Mouse (Mus musculus) C2C12 (cell line): ENCODE measurements around the gene Msantd2. TPM values are rescaled to one million over a fixed set of nuclear protein-coding genes. Genes with fewer than 3 reads are reported as not detected.

Experiments used
- H3K27me3 ChIP-seq: one replicate; pipeline ENCODE4 v1.6.1; 2011; ENCODE audit not compliant: control insufficient read depth, insufficient read depth, insufficient read length
- H3K36me3 ChIP-seq: one replicate; pipeline ENCODE4 v1.6.1; 2011; ENCODE audit not compliant: control insufficient read depth, insufficient read depth
- H3K4me3 ChIP-seq: one replicate; pipeline ENCODE4 v1.5.1; 2011; ENCODE audit warnings: mild to moderate bottlenecking, control low read depth; ENCODE audit not compliant: poor library complexity, insufficient read depth, severe bottlenecking
- H3K79me2 ChIP-seq: one replicate; pipeline ENCODE4 v1.6.1; 2011; ENCODE audit not compliant: control insufficient read depth, insufficient read depth
- H3K79me3 ChIP-seq: one replicate; pipeline ENCODE4 v1.6.1; 2011; ENCODE audit warnings: low read depth, control low read depth
- H3ac ChIP-seq: one replicate; pipeline ENCODE3; 2011; ENCODE audit warnings: low read depth; ENCODE audit not compliant: control insufficient read depth, insufficient read length
- CEBPB ChIP-seq: IDR thresholded peaks from one replicate; pipeline ENCODE4 v1.6.1; 2011; ENCODE audit warnings: low read depth, mild to moderate bottlenecking, control low read depth, moderate library complexity
- CTCF ChIP-seq: IDR thresholded peaks from one replicate; pipeline ENCODE4 v1.5.1; 2011; ENCODE audit not compliant: control insufficient read depth, insufficient read depth, insufficient read length
- FOSL1 ChIP-seq: IDR thresholded peaks from one replicate; pipeline ENCODE4 v1.8.0; 2011; ENCODE audit warnings: mild to moderate bottlenecking, low read length; ENCODE audit not compliant: poor library complexity, insufficient read depth, severe bottlenecking
- MAX ChIP-seq: IDR thresholded peaks from one replicate; pipeline ENCODE4 v1.6.1; 2011; ENCODE audit warnings: mild to moderate bottlenecking, control low read depth
- MYOD1 ChIP-seq: IDR thresholded peaks from one replicate; pipeline ENCODE4 v1.6.1; 2011; ENCODE audit warnings: low read depth; ENCODE audit not compliant: control insufficient read depth, insufficient read length
- MYOG ChIP-seq: IDR thresholded peaks from one replicate; pipeline ENCODE4 v1.6.1; 2011; ENCODE audit not compliant: control insufficient read depth, insufficient read length; ENCODE audit errors: extremely low read depth
- USF1 ChIP-seq: IDR thresholded peaks from one replicate; pipeline ENCODE4 v1.6.1; 2011; ENCODE audit warnings: low read depth, mild to moderate bottlenecking, control low read depth, moderate library complexity
- polyA plus RNA-seq: library from polyadenylated mRNA; unstranded; fragments of >200 nt; fragmentation: generic; extraction: Trizol; gene quantifications from one replicate; pipeline ENCODE4 v1.2.1, GENCODE M21; 2012; ENCODE audit warnings: missing spikeins

Msantd2 gene
- polyA plus RNA-seq, 1 experiment = 8.4 TPM

DNA sequence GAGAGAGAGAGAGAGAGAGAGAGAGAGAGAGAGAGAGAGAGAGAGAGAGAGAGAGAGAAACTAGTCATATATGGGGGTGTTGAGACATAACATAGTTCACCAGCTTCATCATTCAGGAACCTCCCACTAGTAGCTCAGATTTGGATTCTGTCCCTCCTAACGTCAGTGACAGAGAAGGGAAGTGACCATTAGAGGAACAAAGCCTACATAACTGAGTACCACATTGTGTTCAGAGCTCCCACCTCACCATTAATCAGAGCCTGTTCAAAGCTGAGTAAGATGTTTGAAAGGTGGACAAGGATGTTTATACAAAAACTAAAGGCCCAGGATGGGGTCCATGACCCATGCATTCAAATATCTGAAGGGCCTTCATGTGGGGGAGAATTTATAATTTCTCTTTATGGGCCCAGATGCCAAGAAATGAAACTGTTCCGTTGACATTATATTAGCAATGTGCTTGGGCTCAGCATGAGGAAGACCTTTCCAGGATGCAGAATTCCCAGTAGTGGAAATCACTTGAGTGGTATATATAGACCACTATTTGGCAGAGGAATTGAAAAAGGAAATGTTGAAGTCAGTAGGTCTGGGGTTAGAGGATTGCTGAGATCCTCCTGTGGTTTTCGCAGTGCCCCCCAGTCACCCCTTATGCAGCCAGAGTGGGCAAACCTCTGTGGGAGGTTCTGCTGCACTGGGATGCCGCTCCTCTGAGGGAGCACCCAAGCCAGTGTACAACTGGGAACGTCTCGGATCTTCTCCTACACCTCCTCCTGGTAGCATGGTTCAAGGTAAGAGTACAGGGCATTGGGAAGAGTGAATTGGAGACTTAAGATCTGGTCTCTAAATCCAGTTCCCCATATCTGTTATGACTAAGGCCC, 51.8 kb downstream of the Msantd2 start:
- no peaks in the 10 kb centered on the region for H3K79me2 ChIP-seq
- H3K79me3 ChIP-seq = no peaks in the 10 kb centered on the region
- TF ChIP-seq MAX (no peak), CEBPB (no peak), MYOG (no peak), CTCF (no peak), USF1 (no peak), MYOD1 (no peak), FOSL1 (no peak)
- H3K36me3 ChIP-seq = no peaks in the 10 kb centered on the region
- H3ac ChIP-seq = no peak overlapping the region
- no peaks in the 10 kb centered on the region for H3K27me3 ChIP-seq
- H3K4me3 ChIP-seq = no peak overlapping the region

DNA sequence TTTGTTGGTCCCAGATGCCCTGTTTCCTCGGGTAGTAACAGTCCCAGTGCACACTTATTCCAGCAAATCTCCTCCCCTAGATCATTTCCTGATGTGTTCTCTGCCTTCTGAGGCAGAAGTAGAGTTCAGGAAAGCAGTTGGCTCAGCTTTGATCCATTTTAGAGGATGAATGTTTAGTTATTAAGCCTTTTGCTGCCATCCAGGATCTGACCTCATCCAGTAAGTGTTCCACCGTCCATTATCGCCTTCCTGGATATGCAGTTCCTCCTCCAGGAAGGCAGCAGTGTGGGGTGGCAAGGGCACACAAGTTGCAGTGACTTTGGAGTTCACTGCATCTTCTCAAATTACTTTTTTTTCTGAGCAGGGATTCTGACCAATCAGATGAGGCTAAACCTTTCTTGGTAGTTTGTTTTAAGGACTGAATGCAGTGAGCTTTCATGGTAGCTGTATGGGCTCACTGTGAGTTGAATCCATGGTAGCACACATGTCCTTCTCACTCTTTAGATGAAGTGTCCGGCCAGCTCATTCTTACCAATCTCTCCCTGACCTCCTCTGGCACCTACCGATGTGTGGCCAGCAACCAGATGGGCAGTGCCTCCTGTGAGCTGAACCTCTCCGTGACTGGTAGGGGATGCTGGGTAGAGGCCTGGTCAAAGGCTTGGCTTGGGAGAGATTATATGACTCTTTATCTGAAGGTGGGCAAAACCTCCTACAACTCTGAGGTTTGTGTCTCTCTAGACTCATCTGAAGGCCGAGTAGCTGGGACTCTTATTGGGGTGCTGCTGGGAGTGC, 52.9 kb downstream of the Msantd2 start:
- H3K4me3 ChIP-seq = no peak overlapping the region
- no peaks in the 10 kb centered on the region for H3K79me2 ChIP-seq
- no peak for TF ChIP-seq CTCF
- no peak for TF ChIP-seq FOSL1
- no peak for TF ChIP-seq MYOD1
- TF ChIP-seq MAX = no peak
- no peak for TF ChIP-seq MYOG
- no peak for TF ChIP-seq USF1
- TF ChIP-seq CEBPB = no peak
- H3K36me3 ChIP-seq = no peaks in the 10 kb centered on the region
- H3K27me3 ChIP-seq = no peaks in the 10 kb centered on the region
- H3K79me3 ChIP-seq = no peaks in the 10 kb centered on the region
- no peak overlapping the region for H3ac ChIP-seq

DNA sequence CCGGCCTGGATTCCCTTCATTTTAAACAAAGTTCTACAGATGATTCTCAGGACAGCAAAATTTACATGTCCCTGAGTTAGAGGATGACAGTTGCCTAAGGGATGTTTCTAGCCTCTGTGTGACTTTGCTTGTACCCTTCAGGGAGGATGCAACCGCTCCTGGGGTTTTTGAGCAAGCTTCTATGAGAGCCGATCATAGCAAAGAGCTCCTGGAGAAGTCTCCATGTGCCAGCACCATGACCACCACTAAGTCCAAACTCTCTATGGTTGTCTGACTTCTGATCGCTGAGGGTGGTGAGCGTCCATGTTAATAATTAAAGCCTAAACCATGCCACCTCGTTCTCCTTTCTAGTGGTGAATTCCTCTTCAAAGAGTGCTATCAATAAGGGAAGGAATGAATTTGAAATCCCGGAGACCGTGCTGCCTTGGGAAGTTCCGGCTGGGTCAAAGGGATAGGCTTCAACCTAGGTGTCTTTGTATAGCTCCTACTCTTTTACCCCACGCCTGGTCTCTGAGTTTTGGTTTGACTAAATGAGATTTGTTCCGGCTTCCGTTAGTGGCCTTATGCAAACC, 54.8 kb downstream of the Msantd2 start:
- no peaks in the 10 kb centered on the region for H3K36me3 ChIP-seq
- TF ChIP-seq FOSL1 = no peak
- TF ChIP-seq MAX = no peak
- TF ChIP-seq USF1 = no peak
- TF ChIP-seq CTCF = no peak
- TF ChIP-seq CEBPB = no peak
- no peak for TF ChIP-seq MYOD1
- no peak for TF ChIP-seq MYOG
- no peak overlapping the region for H3ac ChIP-seq
- H3K27me3 ChIP-seq = no peaks in the 10 kb centered on the region
- no peak overlapping the region for H3K4me3 ChIP-seq
- H3K79me3 ChIP-seq = no peaks in the 10 kb centered on the region
- no peaks in the 10 kb centered on the region for H3K79me2 ChIP-seq

DNA sequence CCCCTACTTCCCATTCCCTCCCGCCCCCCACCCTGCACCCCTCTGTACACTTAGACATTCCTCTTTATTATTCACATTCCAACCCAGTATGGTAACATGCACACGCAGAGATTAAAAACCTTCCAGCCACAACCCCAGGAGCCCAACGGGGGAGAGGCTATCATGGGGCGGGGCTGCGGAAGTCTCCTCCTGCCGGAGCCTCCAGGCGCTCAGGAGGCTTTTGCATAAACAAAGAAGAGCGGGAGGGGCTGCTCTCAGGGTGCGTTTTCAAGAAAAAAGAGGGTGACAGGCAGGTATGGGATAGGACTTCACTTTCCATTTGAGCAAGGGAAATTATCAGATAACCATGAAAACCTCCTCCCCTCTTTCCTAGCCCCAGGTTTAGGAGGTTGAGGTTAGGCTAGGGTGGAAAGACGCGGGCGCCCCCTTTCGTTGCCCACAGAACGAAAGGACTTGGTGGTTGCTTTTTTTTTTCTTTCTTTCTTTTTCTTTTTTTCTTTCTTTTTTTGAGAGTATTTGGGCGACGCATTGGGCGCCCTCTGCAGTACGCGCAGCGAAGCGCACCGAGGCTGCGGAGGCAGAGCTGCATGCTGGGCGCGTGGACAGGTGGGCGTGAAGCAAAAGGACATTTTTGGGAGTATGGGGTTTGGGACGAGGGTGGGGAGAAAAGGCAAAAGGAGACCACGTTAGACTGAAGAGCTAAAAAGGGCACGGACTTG, 55.5 kb downstream of the Msantd2 start:
- H3K4me3 ChIP-seq = no peak overlapping the region
- no peak for TF ChIP-seq MAX
- TF ChIP-seq FOSL1 = no peak
- TF ChIP-seq USF1 = no peak
- TF ChIP-seq MYOD1 = no peak
- H3K79me3 ChIP-seq = no peaks in the 10 kb centered on the region
- no peaks in the 10 kb centered on the region for H3K27me3 ChIP-seq
- no peaks in the 10 kb centered on the region for H3K79me2 ChIP-seq
- no peaks in the 10 kb centered on the region for H3K36me3 ChIP-seq
- no peak overlapping the region for H3ac ChIP-seq

DNA sequence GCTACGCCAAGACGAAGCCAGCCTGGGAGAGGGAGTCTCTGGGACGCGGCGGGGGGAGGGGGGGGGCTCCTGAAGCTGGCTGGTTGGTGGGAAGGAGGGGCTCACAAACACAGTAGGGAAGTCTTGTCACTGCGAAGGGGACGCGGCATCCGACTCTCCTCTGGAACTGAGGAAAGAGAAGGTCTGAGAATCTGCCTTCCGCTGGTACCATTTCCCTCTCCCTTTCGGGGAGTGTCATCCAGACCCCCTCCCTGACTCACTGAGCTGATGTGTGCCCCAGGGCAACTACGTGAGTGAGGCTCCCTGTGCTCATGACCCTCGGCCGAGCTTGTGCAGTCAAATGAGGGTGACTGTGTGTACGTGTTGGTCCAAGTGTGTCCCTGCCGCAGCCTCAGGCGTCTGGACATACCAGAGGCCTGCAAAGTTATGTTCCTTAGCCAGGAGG, 56.1 kb downstream of the Msantd2 start:
- H3K79me3 ChIP-seq = no peaks in the 10 kb centered on the region
- H3K79me2 ChIP-seq = no peaks in the 10 kb centered on the region
- H3K36me3 ChIP-seq = no peaks in the 10 kb centered on the region
- TF ChIP-seq FOSL1 = no peak
- no peak for TF ChIP-seq CTCF
- no peak for TF ChIP-seq MAX
- no peak for TF ChIP-seq MYOD1
- TF ChIP-seq USF1 = no peak
- TF ChIP-seq CEBPB = no peak
- TF ChIP-seq MYOG = no peak
- H3ac ChIP-seq = no peak overlapping the region
- no peak overlapping the region for H3K4me3 ChIP-seq
- H3K27me3 ChIP-seq = no peaks in the 10 kb centered on the region
